Mouse (Mus musculus): Measurements from ENCODE around the gene Gm10491. TPM values are rescaled to one million over a fixed set of nuclear protein-coding genes. Genes with fewer than 3 reads are reported as not detected.

Gm10491 gene
- polyA plus RNA-seq (2015; fragmentation: Nextera tagmentation; extraction: Ambion mirVana) = not detected in 2 replicates

DNA sequence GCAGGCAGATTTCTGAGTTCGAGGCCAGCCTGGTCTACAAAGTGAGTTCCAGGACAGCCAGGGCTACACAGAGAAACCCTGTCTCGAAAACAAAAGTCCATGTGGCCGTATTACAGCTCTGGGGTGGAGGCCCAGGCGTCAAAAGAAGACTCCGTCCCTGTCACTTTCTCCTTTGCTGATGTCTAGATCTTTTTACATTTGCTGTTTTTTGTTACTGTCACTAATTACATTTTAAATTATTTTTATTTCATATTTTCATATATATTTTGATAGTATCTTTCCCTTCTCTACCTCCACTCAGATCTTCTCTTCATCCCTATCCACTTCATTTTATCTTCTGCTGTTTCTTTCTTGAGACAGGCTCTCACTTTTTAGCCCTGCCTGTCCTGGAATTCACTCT, at the start of gene Gm10491:
Gm10491 (minus strand) TSS at position 101 of the 400 bp plus-strand sequence.
- no peaks in the 10 kb centered on the region for H3K27me3 ChIP-seq
- H3K36me3 ChIP-seq = peaks cover 21% of the 10 kb centered on the region
- H3K4me1 ChIP-seq = no peaks in the 10 kb centered on the region
- no peaks in the 10 kb centered on the region for H3K9me3 ChIP-seq
- H3K9ac ChIP-seq = no peak within 1 kb of the TSS
- 92% methylated on average over 5 of the region's 5 CpGs for WGBS
- no peak within 1 kb of the TSS for H3K4me3 ChIP-seq
- H3K4me2 ChIP-seq = no peak within 1 kb of the TSS
- ATAC-seq (ENCODE audit: insufficient number of reproducible peaks, insufficient read depth, low FRiP score, low TSS enrichment, low read depth) = no peak
- no peak within 1 kb of the TSS for H3K27ac ChIP-seq

DNA sequence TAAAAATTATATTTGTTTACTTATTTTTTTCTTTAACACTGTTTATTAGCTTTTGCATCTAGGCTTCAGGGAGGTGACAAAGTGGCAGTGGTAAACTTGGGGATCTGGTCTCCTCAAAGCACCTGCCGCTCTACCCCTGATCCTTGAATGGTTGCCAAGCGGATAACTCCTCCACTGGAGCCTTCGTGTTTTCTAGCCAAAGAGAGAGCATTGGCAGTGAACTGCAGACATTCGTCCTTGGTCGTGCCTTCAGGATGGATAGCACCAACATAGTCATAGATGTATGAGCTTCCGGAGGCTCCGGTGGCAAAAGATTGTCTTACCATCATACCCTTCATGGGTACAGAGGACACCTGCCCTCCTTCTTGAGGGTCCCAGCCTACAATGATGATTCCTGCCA, 42.5 kb upstream of the Gm10491 start:
- no peaks in the 10 kb centered on the region for H3K27me3 ChIP-seq
- no peak for ATAC-seq (ENCODE audit: insufficient number of reproducible peaks, insufficient read depth, low FRiP score, low TSS enrichment, low read depth)
- no peak overlapping the region for H3K4me2 ChIP-seq
- H3K27ac ChIP-seq = no peak overlapping the region
- H3K4me3 ChIP-seq = no peak overlapping the region
- H3K9me3 ChIP-seq = no peaks in the 10 kb centered on the region
- WGBS = 94% methylated on average over 7 of the region's 7 CpGs
- H3K4me1 ChIP-seq = no peaks in the 10 kb centered on the region
- H3K9ac ChIP-seq = no peak overlapping the region
- H3K36me3 ChIP-seq = no peaks in the 10 kb centered on the region

DNA sequence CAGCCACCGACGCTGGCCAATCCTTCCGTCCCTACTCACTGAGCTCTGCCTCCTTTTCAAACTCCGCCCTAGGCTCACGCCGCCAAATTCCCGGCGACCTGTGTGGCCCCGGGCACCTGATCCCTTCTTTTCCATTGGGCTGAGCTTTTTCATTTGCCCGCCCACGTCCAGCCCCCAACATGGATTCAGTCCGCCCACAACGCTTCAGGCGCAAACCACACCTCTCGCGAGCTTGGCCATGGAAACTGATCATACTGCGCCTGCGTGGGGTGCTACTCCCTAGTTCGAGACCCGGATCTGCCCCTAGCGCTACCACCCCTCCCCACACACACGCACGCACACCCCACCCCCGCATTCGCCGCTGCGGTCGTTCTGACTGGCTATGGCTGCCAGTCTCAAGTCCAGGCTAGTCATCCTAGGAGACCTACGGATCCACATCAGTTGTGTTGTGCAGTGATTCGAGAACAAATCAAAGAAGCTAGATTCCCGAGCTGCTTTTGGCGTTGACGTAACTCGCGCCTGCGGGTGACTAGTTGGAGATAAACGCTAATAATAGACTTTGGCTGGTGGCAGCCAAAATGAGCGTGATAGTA, 40.4 kb upstream of the Gm10491 start:
- H3K36me3 ChIP-seq = peaks cover 3% of the 10 kb centered on the region; the same call in 1 of the 2 replicates
- no peaks in the 10 kb centered on the region for H3K9me3 ChIP-seq
- no peaks in the 10 kb centered on the region for H3K27me3 ChIP-seq
- WGBS = 25% methylated on average over 38 of the region's 38 CpGs
- H3K4me3 ChIP-seq = peak overlapping the region; percentile 50
- peak overlapping the region; percentile 65 for H3K9ac ChIP-seq
- ATAC-seq (ENCODE audit: insufficient number of reproducible peaks, insufficient read depth, low FRiP score, low TSS enrichment, low read depth) = peak; percentile 97; the same call in 1 of the 2 replicates
- H3K4me2 ChIP-seq = peak overlapping the region; percentile 57
- no peaks in the 10 kb centered on the region for H3K4me1 ChIP-seq
- peak overlapping the region; percentile 72 for H3K27ac ChIP-seq

DNA sequence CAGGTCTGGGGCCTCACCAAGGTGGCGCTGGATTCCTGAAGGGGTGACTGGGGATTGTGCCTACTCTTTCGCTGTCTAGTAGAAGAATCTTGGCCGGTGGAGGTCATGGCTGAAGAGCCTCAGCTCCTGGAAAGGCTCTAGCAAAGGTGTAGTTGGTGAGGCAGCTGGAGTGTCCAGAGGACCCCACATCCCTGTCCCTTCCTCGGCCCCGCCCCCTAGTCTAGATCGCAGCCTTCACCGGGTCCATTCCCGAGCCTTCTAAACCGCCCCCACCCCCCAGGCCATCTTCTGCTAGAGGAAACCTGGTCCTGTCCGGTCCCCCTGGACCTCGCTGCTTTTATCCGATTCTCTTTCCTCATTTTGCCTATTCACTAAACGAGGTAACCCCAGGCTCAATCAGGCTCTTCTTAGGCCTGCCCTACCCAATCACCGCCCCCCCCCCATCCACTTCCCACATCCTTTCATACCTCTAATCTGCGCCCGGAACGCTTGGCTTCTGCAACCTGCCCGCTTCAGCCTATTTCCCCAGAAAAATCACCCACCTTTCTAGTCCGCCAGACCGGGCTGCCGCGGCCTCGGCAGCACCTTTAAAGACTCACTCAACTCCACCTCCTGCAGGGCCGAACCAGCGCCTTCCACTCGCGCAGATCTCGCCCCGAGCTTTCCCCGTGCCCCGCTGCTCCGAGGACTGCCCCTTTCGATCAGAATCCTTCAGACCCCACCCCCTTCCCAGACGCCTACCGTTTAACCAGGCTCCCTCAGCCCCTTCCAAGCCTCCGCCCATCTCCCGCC, 39.7 kb upstream of the Gm10491 start, which contains the start of gene Hdac6:
Hdac6 (minus strand) TSS at position 782 of the 792 bp plus-strand sequence.
- peak; percentile 4; the same call in 1 of the 2 replicates for ATAC-seq (ENCODE audit: insufficient number of reproducible peaks, insufficient read depth, low FRiP score, low TSS enrichment, low read depth)
- no peaks in the 10 kb centered on the region for H3K27me3 ChIP-seq
- peak within 1 kb of the TSS; percentile 72 for H3K27ac ChIP-seq
- WGBS = 24% methylated on average over 36 of the region's 37 CpGs
- no peaks in the 10 kb centered on the region for H3K9me3 ChIP-seq
- H3K9ac ChIP-seq = peak within 1 kb of the TSS; percentile 65
- H3K4me2 ChIP-seq = peak within 1 kb of the TSS; percentile 59
- H3K4me3 ChIP-seq = peak within 1 kb of the TSS; percentile 50
- H3K4me1 ChIP-seq = no peaks in the 10 kb centered on the region
- peaks cover 3% of the 10 kb centered on the region; the same call in 1 of the 2 replicates for H3K36me3 ChIP-seq

DNA sequence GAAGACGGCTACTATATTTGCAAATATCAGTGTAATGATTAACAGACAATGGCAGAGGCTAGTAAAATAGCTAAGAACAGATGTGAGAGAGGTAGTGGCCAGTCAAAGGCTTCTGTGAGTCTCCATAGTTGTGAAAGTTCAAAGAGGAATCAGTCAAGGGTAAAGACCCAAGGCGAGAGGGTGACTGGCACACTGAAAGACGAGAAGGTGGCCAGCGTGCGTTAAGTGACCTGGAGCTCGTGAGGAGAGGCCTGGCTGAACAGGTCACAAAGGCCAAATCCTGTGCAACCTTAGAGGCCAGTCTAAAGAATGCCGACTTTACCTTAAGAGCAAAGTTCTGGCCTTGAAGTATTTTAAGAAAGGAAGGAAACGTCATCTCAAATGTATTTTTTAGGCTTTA, 38.0 kb upstream of the Gm10491 start:
- Histone ChIP-seq H3K36me3 (peaks cover 8% of the 10 kb centered on the region; the same call in 1 of the 2 replicates), H3K4me3 (no peak overlapping the region), H3K4me2 (no peak overlapping the region), H3K9me3 (no peaks in the 10 kb centered on the region), H3K27me3 (no peaks in the 10 kb centered on the region), H3K4me1 (no peaks in the 10 kb centered on the region), H3K27ac (no peak overlapping the region), H3K9ac (no peak overlapping the region)
- ATAC-seq (ENCODE audit: insufficient number of reproducible peaks, insufficient read depth, low FRiP score, low TSS enrichment, low read depth) = no peak
- WGBS = 73% methylated on average over 8 of the region's 8 CpGs

DNA sequence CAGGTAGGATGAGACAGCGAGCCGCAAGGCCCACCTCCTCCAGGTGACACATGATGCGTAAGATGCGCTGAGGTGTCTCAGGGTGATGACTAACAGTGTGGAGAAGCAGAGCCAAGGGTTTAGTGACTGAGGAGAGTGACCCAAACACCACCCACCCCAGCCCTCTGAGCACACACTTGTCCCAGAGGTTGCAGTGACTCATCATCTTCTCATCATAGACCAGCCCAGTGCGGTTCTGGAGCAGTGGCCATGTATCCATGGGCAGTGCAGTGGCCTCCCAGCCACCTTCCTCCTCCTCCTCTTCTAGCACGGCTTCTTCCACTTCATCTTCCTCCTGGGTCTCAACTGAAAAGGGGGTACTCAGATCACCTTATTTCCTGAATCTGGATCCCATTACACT, 30.0 kb upstream of the Gm10491 start:
- Histone ChIP-seq H3K4me2 (no peak overlapping the region), H3K9me3 (no peaks in the 10 kb centered on the region), H3K27ac (no peak overlapping the region), H3K4me1 (no peaks in the 10 kb centered on the region), H3K36me3 (peaks cover 28% of the 10 kb centered on the region), H3K27me3 (no peaks in the 10 kb centered on the region), H3K4me3 (no peak overlapping the region), H3K9ac (no peak overlapping the region)
- 89% methylated on average over 6 of the region's 6 CpGs for WGBS
- ATAC-seq (ENCODE audit: insufficient number of reproducible peaks, insufficient read depth, low FRiP score, low TSS enrichment, low read depth) = no peak

DNA sequence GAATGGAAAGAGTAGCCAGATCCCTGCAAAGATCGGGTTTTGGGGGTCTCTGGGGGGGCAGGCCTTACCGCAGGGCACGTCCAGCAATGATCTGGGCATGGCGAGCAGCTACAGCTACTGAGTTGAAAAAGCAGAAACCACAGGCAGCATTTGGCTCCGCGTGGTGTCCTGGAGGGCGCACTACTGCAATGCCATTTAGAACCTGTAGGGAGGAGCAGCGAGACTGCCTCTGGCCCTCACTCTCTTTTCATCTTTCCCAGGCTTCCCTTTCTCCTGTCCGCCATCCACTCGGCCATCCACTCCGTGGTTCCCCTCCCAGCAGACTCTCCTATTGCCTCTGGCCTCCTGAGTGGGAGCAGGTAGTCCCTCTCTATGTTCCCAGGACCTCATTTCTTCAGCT, 29.2 kb upstream of the Gm10491 start:
- Histone ChIP-seq H3K4me2 (no peak overlapping the region), H3K27me3 (no peaks in the 10 kb centered on the region), H3K4me3 (no peak overlapping the region), H3K36me3 (peaks cover 28% of the 10 kb centered on the region), H3K27ac (no peak overlapping the region), H3K9ac (no peak overlapping the region), H3K9me3 (no peaks in the 10 kb centered on the region), H3K4me1 (no peaks in the 10 kb centered on the region)
- 56% methylated on average over 11 of the region's 11 CpGs for WGBS
- no peak for ATAC-seq (ENCODE audit: insufficient number of reproducible peaks, insufficient read depth, low FRiP score, low TSS enrichment, low read depth)

DNA sequence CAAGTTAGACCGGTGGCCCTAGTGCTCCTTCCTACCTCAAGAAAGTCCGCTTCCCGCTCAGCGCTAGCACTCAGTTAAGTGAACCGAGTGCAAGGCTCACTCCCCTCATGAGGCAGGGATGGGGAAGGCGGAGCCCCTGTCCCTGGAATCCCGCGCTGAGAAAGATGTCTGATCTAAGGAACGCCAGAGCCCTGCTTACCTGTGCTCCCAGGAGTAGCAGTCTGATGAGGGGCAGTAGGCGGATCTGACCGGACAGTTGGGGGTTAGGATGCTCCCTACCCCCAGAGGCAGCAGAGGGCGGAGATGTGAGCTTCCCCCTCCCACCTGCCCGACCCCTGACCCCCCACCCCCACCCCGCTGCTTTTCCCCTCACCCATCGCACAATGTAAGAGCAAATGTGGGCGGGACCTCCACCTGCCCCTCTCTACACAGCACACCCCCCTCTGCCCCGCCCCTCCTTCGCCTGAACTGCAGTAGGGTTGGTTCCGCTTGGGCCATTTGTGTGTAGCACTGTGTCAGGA, 20.7 kb upstream of the Gm10491 start, which contains the start of gene Eras:
Eras (minus strand) TSS at position 338 of the 521 bp plus-strand sequence.
- Histone ChIP-seq H3K9ac (no peak within 1 kb of the TSS), H3K27me3 (peaks cover 63% of the 10 kb centered on the region), H3K4me1 (no peaks in the 10 kb centered on the region), H3K4me2 (no peak within 1 kb of the TSS), H3K36me3 (peaks cover 25% of the 10 kb centered on the region), H3K27ac (no peak within 1 kb of the TSS), H3K9me3 (no peaks in the 10 kb centered on the region), H3K4me3 (no peak within 1 kb of the TSS)
- ATAC-seq (ENCODE audit: insufficient number of reproducible peaks, insufficient read depth, low FRiP score, low TSS enrichment, low read depth) = no peak
- 22% methylated on average over 19 of the region's 19 CpGs for WGBS

DNA sequence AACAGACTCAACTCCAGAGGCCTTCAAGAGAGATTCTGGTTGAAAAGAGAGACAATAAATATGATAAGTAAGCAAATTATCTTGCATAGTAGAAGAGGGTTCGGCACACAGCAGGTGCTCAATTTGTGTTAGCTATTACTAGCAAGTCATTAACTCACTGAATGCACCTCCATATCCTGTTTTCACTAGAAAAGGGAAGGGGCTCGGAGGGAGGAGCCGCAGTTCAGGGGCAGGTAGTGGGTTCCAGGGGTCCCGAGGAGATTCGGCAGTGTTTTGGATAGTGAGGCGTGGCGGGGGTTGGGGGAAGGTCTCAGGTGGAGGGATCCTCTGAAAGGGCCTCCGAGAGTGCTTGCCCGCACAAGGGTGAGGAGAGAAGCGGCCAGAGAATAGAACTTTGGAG, 19.5 kb upstream of the Gm10491 start:
- Histone ChIP-seq H3K36me3 (peaks cover 23% of the 10 kb centered on the region), H3K9me3 (no peaks in the 10 kb centered on the region), H3K4me3 (no peak overlapping the region), H3K27me3 (peaks cover 76% of the 10 kb centered on the region), H3K27ac (no peak overlapping the region), H3K9ac (no peak overlapping the region), H3K4me2 (no peak overlapping the region), H3K4me1 (no peaks in the 10 kb centered on the region; the same call in 1 of the 2 replicates)
- WGBS = 27% methylated on average over 10 of the region's 10 CpGs
- no peak for ATAC-seq (ENCODE audit: insufficient number of reproducible peaks, insufficient read depth, low FRiP score, low TSS enrichment, low read depth)

DNA sequence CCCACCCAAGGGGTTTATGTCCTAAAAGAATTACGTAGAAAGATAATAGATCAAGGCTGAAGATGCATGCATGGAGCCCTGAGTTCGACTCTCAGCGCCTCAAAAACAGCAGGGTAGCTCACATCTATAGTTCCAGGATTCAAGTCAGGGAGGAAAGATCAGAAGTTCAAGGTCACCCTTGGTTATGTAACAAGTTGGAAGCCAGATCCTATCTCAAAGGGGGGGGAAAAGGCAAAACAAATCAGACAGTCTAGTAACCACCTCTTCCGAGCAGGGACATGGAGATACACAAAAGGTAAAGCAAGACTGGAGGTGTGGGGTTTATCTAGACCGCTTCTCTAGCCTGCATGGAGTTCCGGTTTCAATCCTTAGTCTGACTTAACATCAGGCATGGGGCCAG, 18.6 kb upstream of the Gm10491 start:
- ATAC-seq (ENCODE audit: insufficient number of reproducible peaks, insufficient read depth, low FRiP score, low TSS enrichment, low read depth) = no peak
- Histone ChIP-seq H3K27me3 (peaks cover 84% of the 10 kb centered on the region), H3K4me2 (no peak overlapping the region), H3K4me3 (no peak overlapping the region), H3K4me1 (no peaks in the 10 kb centered on the region; the same call in 1 of the 2 replicates), H3K27ac (no peak overlapping the region), H3K36me3 (peaks cover 17% of the 10 kb centered on the region), H3K9ac (no peak overlapping the region), H3K9me3 (no peaks in the 10 kb centered on the region)
- WGBS = 72% methylated on average over 6 of the region's 6 CpGs

DNA sequence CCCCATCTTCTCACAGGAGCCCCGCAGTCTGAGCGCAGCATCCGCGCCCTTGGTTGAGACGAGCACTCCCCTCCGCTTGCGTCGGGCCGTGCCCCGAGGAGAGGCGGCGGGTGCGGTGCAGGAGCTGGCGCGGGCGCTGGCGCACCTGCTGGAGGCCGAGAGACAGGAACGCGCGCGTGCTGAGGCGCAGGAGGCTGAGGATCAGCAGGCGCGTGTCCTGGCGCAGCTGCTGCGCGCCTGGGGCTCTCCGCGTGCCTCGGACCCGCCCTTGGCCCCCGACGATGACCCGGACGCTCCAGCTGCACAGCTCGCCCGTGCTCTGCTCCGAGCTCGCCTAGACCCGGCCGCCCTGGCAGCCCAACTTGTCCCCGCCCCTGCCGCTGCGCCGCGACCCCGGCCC, 14.4 kb upstream of the Gm10491 start:
- 25% methylated on average over 35 of the region's 48 CpGs for WGBS
- no peaks in the 10 kb centered on the region for H3K36me3 ChIP-seq
- no peak for ATAC-seq (ENCODE audit: insufficient number of reproducible peaks, insufficient read depth, low FRiP score, low TSS enrichment, low read depth)
- peak overlapping the region; percentile 28 for H3K4me3 ChIP-seq
- H3K9me3 ChIP-seq = no peaks in the 10 kb centered on the region
- H3K27me3 ChIP-seq = peaks cover 83% of the 10 kb centered on the region
- peak overlapping the region; percentile 57 for H3K4me2 ChIP-seq
- H3K9ac ChIP-seq = no peak overlapping the region
- H3K4me1 ChIP-seq = no peaks in the 10 kb centered on the region; the same call in 1 of the 2 replicates
- no peak overlapping the region for H3K27ac ChIP-seq
